Mouse (Mus musculus): ENCODE data around the gene Plgrkt. TPM values are rescaled to one million over a fixed set of nuclear protein-coding genes. Genes with fewer than 3 reads are reported as not detected.

Gene Plgrkt
- polyA plus RNA-seq, 1 experiment from 2014 or later = 102 TPM

GRCm38 (mm10) chr19:29399786-29400185, 32.6 kb upstream of the Plgrkt start:
- ATAC-seq = no peak
- Histone ChIP-seq H3K36me3 (ENCODE audit: poor library complexity, severe bottlenecking) (no peaks in the 10 kb centered on the region), H3K27me3 (no peaks in the 10 kb centered on the region), H3K4me1 (no peaks in the 10 kb centered on the region), H3K4me2 (no peak overlapping the region), H3K9ac (no peak overlapping the region), H3K9me3 (replicated peaks) (no peaks in the 10 kb centered on the region; the same call in 1 of the 2 replicates), H3K27ac (no peak overlapping the region), H3K4me3 (no peak overlapping the region)
- whole genome bisulfite sequencing = 90% methylated on average over 4 of the region's 4 CpGs

- Histone ChIP-seq H3K4me1 (no peaks in the 10 kb centered on the region), H3K4me2 (no peak overlapping the region), H3K27ac (no peak overlapping the region), H3K4me3 (no peak overlapping the region), H3K9me3 (replicated peaks) (no peaks in the 10 kb centered on the region; the same call in 1 of the 2 replicates), H3K9ac (no peak overlapping the region), H3K27me3 (no peaks in the 10 kb centered on the region), H3K36me3 (ENCODE audit: poor library complexity, severe bottlenecking) (no peaks in the 10 kb centered on the region)
- WGBS = 89% methylated on average over 1 of the region's 1 CpGs
- no peak for ATAC-seq
These were observed 29.2 kb upstream of the Plgrkt start for GRCm38 (mm10) chr19:29396353-29396752.

GRCm38 (mm10) chr19:29394721-29395120, 27.5 kb upstream of the Plgrkt start:
- Histone ChIP-seq H3K27me3 (no peaks in the 10 kb centered on the region), H3K4me3 (no peak overlapping the region), H3K9ac (no peak overlapping the region), H3K4me2 (no peak overlapping the region), H3K4me1 (no peaks in the 10 kb centered on the region), H3K27ac (no peak overlapping the region), H3K9me3 (replicated peaks) (no peaks in the 10 kb centered on the region), H3K36me3 (ENCODE audit: poor library complexity, severe bottlenecking) (no peaks in the 10 kb centered on the region)
- no peak for ATAC-seq
- 95% methylated on average over 2 of the region's 2 CpGs for WGBS

GRCm38 (mm10) chr19:29393333-29393732, 26.1 kb upstream of the Plgrkt start:
- 89% methylated on average over 9 of the region's 9 CpGs for WGBS
- Histone ChIP-seq H3K4me3 (no peak overlapping the region), H3K27ac (no peak overlapping the region)

GRCm38 (mm10) chr19:29391279-29391678, 24.1 kb upstream of the Plgrkt start:
- Histone ChIP-seq H3K36me3 (ENCODE audit: poor library complexity, severe bottlenecking) (no peaks in the 10 kb centered on the region), H3K4me2 (no peak overlapping the region), H3K27ac (no peak overlapping the region), H3K4me1 (no peaks in the 10 kb centered on the region), H3K27me3 (no peaks in the 10 kb centered on the region), H3K9me3 (replicated peaks) (no peaks in the 10 kb centered on the region), H3K4me3 (no peak overlapping the region), H3K9ac (no peak overlapping the region)
- ATAC-seq = no peak
- 81% methylated on average over 4 of the region's 4 CpGs for WGBS

More at GRCm38 (mm10) chr19:29393333-29393732, 26.1 kb upstream of the Plgrkt start:
- H3K36me3 ChIP-seq (ENCODE audit: poor library complexity, severe bottlenecking) = no peaks in the 10 kb centered on the region
- H3K27me3 ChIP-seq = no peaks in the 10 kb centered on the region
- no peak for ATAC-seq
- H3K9ac ChIP-seq = no peak overlapping the region
- H3K4me2 ChIP-seq = no peak overlapping the region
- no peaks in the 10 kb centered on the region for H3K4me1 ChIP-seq
- no peaks in the 10 kb centered on the region for H3K9me3 ChIP-seq (replicated peaks)

GRCm38 (mm10) chr19:29390483-29390882, 23.3 kb upstream of the Plgrkt start:
- no peak overlapping the region for H3K4me2 ChIP-seq
- no peak overlapping the region for H3K27ac ChIP-seq
- ATAC-seq = no peak
- WGBS = 90% methylated on average over 5 of the region's 5 CpGs
- H3K27me3 ChIP-seq = no peaks in the 10 kb centered on the region
- no peak overlapping the region for H3K9ac ChIP-seq
- H3K9me3 ChIP-seq (replicated peaks) = no peaks in the 10 kb centered on the region
- no peak overlapping the region for H3K4me3 ChIP-seq
- H3K4me1 ChIP-seq = no peaks in the 10 kb centered on the region
- no peaks in the 10 kb centered on the region for H3K36me3 ChIP-seq (ENCODE audit: poor library complexity, severe bottlenecking)

GRCm38 (mm10) chr19:29388818-29389217, 21.6 kb upstream of the Plgrkt start:
- no peak overlapping the region for H3K27ac ChIP-seq
- no peak overlapping the region for H3K4me3 ChIP-seq
- no peaks in the 10 kb centered on the region for H3K36me3 ChIP-seq (ENCODE audit: poor library complexity, severe bottlenecking)
- H3K9me3 ChIP-seq (replicated peaks) = no peaks in the 10 kb centered on the region
- H3K27me3 ChIP-seq = no peaks in the 10 kb centered on the region
- H3K4me2 ChIP-seq = no peak overlapping the region
- 89% methylated on average over 1 of the region's 1 CpGs for WGBS
- no peak for ATAC-seq
- no peaks in the 10 kb centered on the region for H3K4me1 ChIP-seq
- H3K9ac ChIP-seq = no peak overlapping the region

GRCm38 (mm10) chr19:29385822-29386221, 18.6 kb upstream of the Plgrkt start:
- Histone ChIP-seq H3K9me3 (replicated peaks) (no peaks in the 10 kb centered on the region), H3K36me3 (ENCODE audit: poor library complexity, severe bottlenecking) (no peaks in the 10 kb centered on the region), H3K4me3 (no peak overlapping the region), H3K4me2 (no peak overlapping the region), H3K4me1 (no peaks in the 10 kb centered on the region), H3K27ac (no peak overlapping the region), H3K9ac (no peak overlapping the region), H3K27me3 (no peaks in the 10 kb centered on the region)
- ATAC-seq = no peak
- WGBS = 89% methylated on average over 4 of the region's 4 CpGs

- H3K36me3 ChIP-seq (ENCODE audit: poor library complexity, severe bottlenecking) = no peaks in the 10 kb centered on the region
- no peak overlapping the region for H3K4me2 ChIP-seq
- H3K9me3 ChIP-seq (replicated peaks) = no peaks in the 10 kb centered on the region
- no peaks in the 10 kb centered on the region for H3K27me3 ChIP-seq
- H3K4me1 ChIP-seq = no peaks in the 10 kb centered on the region
- no peak overlapping the region for H3K4me3 ChIP-seq
- no peak overlapping the region for H3K9ac ChIP-seq
- 92% methylated on average over 6 of the region's 6 CpGs for WGBS
- no peak for ATAC-seq
- no peak overlapping the region for H3K27ac ChIP-seq
These were observed 17.8 kb upstream of the Plgrkt start for GRCm38 (mm10) chr19:29384994-29385393.

- no peak overlapping the region for H3K4me2 ChIP-seq
- no peak overlapping the region for H3K4me3 ChIP-seq
- no peak overlapping the region for H3K27ac ChIP-seq
- H3K36me3 ChIP-seq (ENCODE audit: poor library complexity, severe bottlenecking) = no peaks in the 10 kb centered on the region
- H3K27me3 ChIP-seq = no peaks in the 10 kb centered on the region
- H3K9me3 ChIP-seq (replicated peaks) = no peaks in the 10 kb centered on the region
- no peak for ATAC-seq
- H3K9ac ChIP-seq = no peak overlapping the region
- no peaks in the 10 kb centered on the region for H3K4me1 ChIP-seq
- 91% methylated on average over 9 of the region's 9 CpGs for WGBS
These were observed 17.2 kb upstream of the Plgrkt start for GRCm38 (mm10) chr19:29384412-29384811.

- no peak for ATAC-seq
These were observed 16.2 kb upstream of the Plgrkt start for GRCm38 (mm10) chr19:29383368-29383767.

GRCm38 (mm10) chr19:29379839-29380603, 12.8 kb upstream of the Plgrkt start:
- ATAC-seq = no peak
- H3K4me2 ChIP-seq = no peak overlapping the region
- H3K27ac ChIP-seq = no peak overlapping the region
- no peaks in the 10 kb centered on the region for H3K9me3 ChIP-seq (replicated peaks)
- no peak overlapping the region for H3K9ac ChIP-seq
- H3K27me3 ChIP-seq = no peaks in the 10 kb centered on the region
- 94% methylated on average over 14 of the region's 14 CpGs for WGBS
- H3K4me1 ChIP-seq = no peaks in the 10 kb centered on the region
- H3K36me3 ChIP-seq (ENCODE audit: poor library complexity, severe bottlenecking) = no peaks in the 10 kb centered on the region
- no peak overlapping the region for H3K4me3 ChIP-seq

More at GRCm38 (mm10) chr19:29383368-29383767, 16.2 kb upstream of the Plgrkt start:
- 98% methylated on average over 5 of the region's 5 CpGs for WGBS
- Histone ChIP-seq H3K4me3 (no peak overlapping the region), H3K36me3 (ENCODE audit: poor library complexity, severe bottlenecking) (no peaks in the 10 kb centered on the region), H3K9ac (no peak overlapping the region), H3K27ac (no peak overlapping the region), H3K4me1 (no peaks in the 10 kb centered on the region), H3K27me3 (no peaks in the 10 kb centered on the region), H3K4me2 (no peak overlapping the region), H3K9me3 (replicated peaks) (no peaks in the 10 kb centered on the region)

- H3K4me3 ChIP-seq = no peak overlapping the region
- H3K9me3 ChIP-seq (replicated peaks) = no peaks in the 10 kb centered on the region
- H3K9ac ChIP-seq = no peak overlapping the region
- H3K4me1 ChIP-seq = no peaks in the 10 kb centered on the region
- no peak for ATAC-seq
- no peaks in the 10 kb centered on the region for H3K27me3 ChIP-seq
- no peak overlapping the region for H3K27ac ChIP-seq
- no peak overlapping the region for H3K4me2 ChIP-seq
- 73% methylated on average over 3 of the region's 3 CpGs for WGBS
- H3K36me3 ChIP-seq (ENCODE audit: poor library complexity, severe bottlenecking) = no peaks in the 10 kb centered on the region
These were observed 9.2 kb upstream of the Plgrkt start for GRCm38 (mm10) chr19:29376382-29376781.

All from forebrain, embryonic 13.5 days (tissue).